Mouse (Mus musculus): ENCODE measurements around the gene Sympk.

Sympk gene

GRCm38 (mm10) chr7:19024096-19024506 lies at the start of gene Sympk:
Gene Sympk, plus strand, starts transcription at chr7:19024377.
- DNase-seq = peak; percentile 97

GRCm38 (mm10) chr7:18978381-18978780 lies 45.8 kb upstream of the Sympk start:
- DNase-seq = no peak

GRCm38 (mm10) chr7:18986503-18986902 lies 37.7 kb upstream of the Sympk start:
- no peak for DNase-seq

- no peak for DNase-seq
Measured at GRCm38 (mm10) chr7:18987100-18987499, 37.1 kb upstream of the Sympk start, which contains the start of gene Nanos2. Gene Nanos2, plus strand, starts transcription at chr7:18987400.

GRCm38 (mm10) chr7:18987747-18988146 lies 36.4 kb upstream of the Sympk start:
- no peak for DNase-seq

- DNase-seq = no peak
Measured at GRCm38 (mm10) chr7:18988780-18989179, 35.4 kb upstream of the Sympk start.

GRCm38 (mm10) chr7:18989995-18990394 lies 34.2 kb upstream of the Sympk start:
- DNase-seq = no peak

- DNase-seq = peak; percentile 100
Measured at GRCm38 (mm10) chr7:18990601-18991295, 33.4 kb upstream of the Sympk start, which contains the start of gene Mypop. Gene Mypop, plus strand, starts transcription at chr7:18991245.

- no peak for DNase-seq
Measured at GRCm38 (mm10) chr7:18991660-18992293, 32.4 kb upstream of the Sympk start.

GRCm38 (mm10) chr7:18992294-18992675 lies 31.9 kb upstream of the Sympk start:
- DNase-seq = no peak

- no peak for DNase-seq
Measured at GRCm38 (mm10) chr7:18993036-18993435, 31.1 kb upstream of the Sympk start.

- no peak for DNase-seq
Measured at GRCm38 (mm10) chr7:18998835-18999234, 25.3 kb upstream of the Sympk start.

- DNase-seq = no peak
Measured at GRCm38 (mm10) chr7:19000421-19000820, 23.8 kb upstream of the Sympk start.

GRCm38 (mm10) chr7:19001066-19001806 lies 22.9 kb upstream of the Sympk start:
- DNase-seq = peak; percentile 85

- DNase-seq = no peak
Measured at GRCm38 (mm10) chr7:19001807-19002085, 22.4 kb upstream of the Sympk start.

- no peak for DNase-seq
Measured at GRCm38 (mm10) chr7:19002115-19002514, 22.1 kb upstream of the Sympk start.

GRCm38 (mm10) chr7:19002848-19003498 lies 21.2 kb upstream of the Sympk start:
- DNase-seq = peak; percentile 94

- peak; percentile 97 for DNase-seq
Measured at GRCm38 (mm10) chr7:19003902-19004630, 20.1 kb upstream of the Sympk start, which contains the start of gene Irf2bp1. Gene Irf2bp1, plus strand, starts transcription at chr7:19004044.

- DNase-seq = no peak
Measured at GRCm38 (mm10) chr7:19004631-19005079, 19.5 kb upstream of the Sympk start.

GRCm38 (mm10) chr7:19005417-19006121 lies 18.6 kb upstream of the Sympk start:
- DNase-seq = no peak

- peak; percentile 95 for DNase-seq
Measured at GRCm38 (mm10) chr7:19006476-19006875, 17.7 kb upstream of the Sympk start.
